Mouse (Mus musculus): ENCODE data around the gene Heatr5b. TPM values are rescaled to one million over a fixed set of nuclear protein-coding genes. Genes with fewer than 3 reads are reported as not detected.

Heatr5b gene
- polyA plus RNA-seq (2021; fragmentation: Nextera tagmentation) = 8.9 and 9.9 TPM in 2 replicates
- long read RNA-seq, experiment 1, full-length matches to known transcripts = 2 of 12 reads
- long read RNA-seq, experiment 1, partial matches to known transcripts = 9 of 12 reads
- long read RNA-seq, experiment 1, other reads (novel, unspliced or antisense) = 1 of 12 reads
- long read RNA-seq, experiment 2, full-length matches to known transcripts = 24 of 57 reads
- long read RNA-seq, experiment 2, partial matches to known transcripts = 24 of 57 reads
- long read RNA-seq, experiment 2, other reads (novel, unspliced or antisense) = 9 of 57 reads

DNA sequence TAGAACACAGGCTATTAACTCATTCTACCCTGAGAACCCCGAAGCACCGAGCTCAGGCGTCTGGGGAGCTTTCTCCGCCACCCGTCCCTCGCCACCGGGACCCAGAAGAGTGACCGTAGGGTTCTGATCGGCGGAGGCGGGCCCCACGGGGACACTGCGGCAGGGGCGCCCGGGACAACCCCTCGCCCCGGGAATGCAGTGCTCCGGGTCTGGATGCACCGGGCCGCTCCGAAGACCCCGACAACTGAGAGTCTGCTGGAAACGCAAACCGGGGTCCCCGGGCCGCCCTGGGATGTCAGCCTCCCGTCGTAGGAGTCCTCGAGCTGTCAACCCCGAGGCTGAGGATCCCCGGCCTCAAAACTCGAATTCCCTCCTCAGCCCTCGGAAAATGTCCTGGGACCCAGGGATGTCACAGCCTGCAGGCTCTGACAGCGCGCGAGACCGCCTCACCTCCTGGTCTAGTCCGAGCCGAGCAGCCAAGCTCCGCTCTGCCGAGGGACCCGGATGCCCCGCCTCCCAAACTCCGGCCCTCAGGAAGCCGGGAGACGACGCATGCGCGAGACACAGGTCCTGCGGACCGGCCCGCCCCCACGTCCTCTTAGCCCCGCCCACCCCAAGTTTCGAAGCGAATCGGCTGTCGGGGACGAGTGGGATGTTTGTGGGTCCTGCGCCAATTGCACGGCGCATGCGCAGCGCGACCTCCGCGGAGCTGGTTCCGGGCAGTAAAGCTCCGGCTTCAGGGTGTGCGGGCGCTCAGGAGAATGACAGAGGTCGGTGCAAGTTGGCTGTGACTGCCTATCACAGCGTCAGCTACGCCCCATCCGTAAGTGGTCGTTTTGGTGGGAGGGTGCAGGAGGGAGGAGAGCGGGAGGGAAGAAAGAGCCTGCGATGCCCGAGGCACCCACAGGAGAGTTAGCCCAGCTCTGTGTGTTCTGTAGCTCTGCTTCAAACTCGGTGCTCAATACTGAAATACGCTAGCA, at the start of gene Heatr5b, which contains the start of gene Gpatch11:
TSS of gene Heatr5b (minus strand) at position 509 of the 980 bp plus-strand sequence.
TSS of gene Gpatch11 (plus strand) at position 712 of the 980 bp plus-strand sequence.

GRCm38 (mm10) chr17:78882401-78883112, 47.4 kb upstream of the Heatr5b start, which contains the start of gene Eif2ak2:
Eif2ak2 (minus strand) TSS chr17:78882573.

GRCm38 (mm10) chr17:78737096-78737495, 98.1 kb downstream of the Heatr5b start, which contains the start of gene Strn:
Strn (minus strand) TSS chr17:78737196.

Other genes starting within 250 kb of the Heatr5b start
- 6.4 and 8.7 TPM in 2 replicates for gene Strn, start 98.2 kb downstream of the Heatr5b start, polyA plus RNA-seq (2021; fragmentation: Nextera tagmentation)
- 40.6 and 49.8 TPM in 2 replicates for gene Gpatch11, start 203 bp upstream of the Heatr5b start, polyA plus RNA-seq (2021; fragmentation: Nextera tagmentation)
- 2.3 and 4.0 TPM in 2 replicates for gene Eif2ak2, start 47.2 kb upstream of the Heatr5b start, polyA plus RNA-seq (2021; fragmentation: Nextera tagmentation)
- gene Sult6b1, start 71.6 kb upstream of the Heatr5b start, polyA plus RNA-seq (2021; fragmentation: Nextera tagmentation) = 0.23 TPM in 1 of 2 replicates, not detected in the other
- gene Cebpzos, start 81.1 kb upstream of the Heatr5b start, polyA plus RNA-seq (2021; fragmentation: Nextera tagmentation) = 150 and 187 TPM in 2 replicates
- 20.8 and 26.1 TPM in 2 replicates for gene Cebpz, start 101.7 kb upstream of the Heatr5b start, polyA plus RNA-seq (2021; fragmentation: Nextera tagmentation)
- 80.5 and 86.7 TPM in 2 replicates for gene Ndufaf7, start 101.8 kb upstream of the Heatr5b start, polyA plus RNA-seq (2021; fragmentation: Nextera tagmentation)
- gene Prkd3, start 185.5 kb upstream of the Heatr5b start, polyA plus RNA-seq (2021; fragmentation: Nextera tagmentation) = 2.6 and 3.2 TPM in 2 replicates
- 16.8 and 18.3 TPM in 2 replicates for gene Qpct, start 216.5 kb upstream of the Heatr5b start, polyA plus RNA-seq (2021; fragmentation: Nextera tagmentation)